Mouse (Mus musculus) heart, adult 2 months (tissue): ENCODE data around the gene Lgr4. TPM values are rescaled to one million over a fixed set of nuclear protein-coding genes. Genes with fewer than 3 reads are reported as not detected.

Experiments used
- DNase-seq, 2 experiments: peaks; one replicate each; pipeline ENCODE4 v3.0.0; 2021
- H3K27ac ChIP-seq: fragments of 200-600 bp; 2 replicates; pipeline ENCODE4 v1.8.1; 2022
- H3K27me3 ChIP-seq: fragments of 200-500 bp; 2 replicates; pipeline ENCODE4 v1.6.1; 2012; ENCODE audit warnings: mild to moderate bottlenecking, low read length, inconsistent platforms, mixed read lengths; ENCODE audit not compliant: control insufficient read depth, insufficient read depth
- H3K36me3 ChIP-seq: fragments of 200-500 bp; 2 replicates; pipeline ENCODE4 v1.6.1; 2012; ENCODE audit warnings: low read length, inconsistent platforms; ENCODE audit not compliant: control insufficient read depth, insufficient read depth
- H3K4me1 ChIP-seq: fragments of 200-500 bp; 2 replicates; pipeline ENCODE4 v1.6.1; 2011; ENCODE audit warnings: low read length; ENCODE audit not compliant: control insufficient read depth, insufficient read depth
- H3K4me3 ChIP-seq: fragments of 200-600 bp; 2 replicates; pipeline ENCODE4 v1.8.1; 2022
- H3K79me2 ChIP-seq: fragments of 200-500 bp; replicated peaks from 2 replicates; pipeline ENCODE4 v1.6.1; 2012; ENCODE audit warnings: mild to moderate bottlenecking, inconsistent platforms, low read length, moderate library complexity, mixed read lengths; ENCODE audit not compliant: control insufficient read depth, insufficient read depth
- H3K9ac ChIP-seq: fragments of 200-500 bp; 2 replicates; pipeline ENCODE4 v1.6.1; 2012; ENCODE audit warnings: low read depth, mild to moderate bottlenecking, control low read depth, inconsistent platforms, low read length, mixed read lengths
- CTCF ChIP-seq: fragments of 200-600 bp; IDR thresholded peaks from 2 replicates; pipeline ENCODE4 v1.8.1; 2022; ENCODE audit warnings: antibody characterized with exemption, mild to moderate bottlenecking, moderate library complexity
- EP300 ChIP-seq: fragments of 200-500 bp; IDR thresholded peaks from 2 replicates; pipeline ENCODE4 v1.6.1; 2011; ENCODE audit warnings: low read depth, low read length, control low read depth; ENCODE audit not compliant: insufficient read depth
- POLR2A ChIP-seq: fragments of 200-500 bp; IDR thresholded peaks from 2 replicates; pipeline ENCODE4 v1.6.1; 2011; ENCODE audit warnings: mild to moderate bottlenecking, low read depth, low read length, control low read depth; ENCODE audit not compliant: insufficient read depth
- WGBS: fragments of 180-500 bp; shearing (Covaris S2); methylation state at CpG from one replicate; pipeline ENCODE4 v1.1.7; 2018; 5-methylcytosine and 5-hydroxymethylcytosine counted together
- intact Hi-C: fragments of 180-260 bp; cut with DNase I; formaldehyde crosslinking; loops from one replicate; pipeline ENCODE4 v1.15.1; 2025
- polyA plus RNA-seq: library from polyadenylated mRNA; depleted of rRNA; stranded (reverse); fragments of >200 nt; gene quantifications from 2 replicates; pipeline ENCODE4 v1.2.3, GENCODE M21; 2012
- total RNA-seq, 2 experiments: library from RNA; stranded (reverse); gene quantifications; 2 replicates each; pipeline ENCODE4 v1.2.3; 2021

The Lgr4 gene
- total and polyA plus RNA-seq, 3 experiments = 13.5 to 23.7 (median 22.1) TPM

- no peak for TF ChIP-seq POLR2A
- TF ChIP-seq EP300 = no peak
- no peak for TF ChIP-seq CTCF
- no peak overlapping the region for H3K27ac ChIP-seq
- peaks cover 5% of the 10 kb centered on the region; the same call in 1 of the 2 replicates for H3K36me3 ChIP-seq
- H3K79me2 ChIP-seq = 0 out of 2 replicates have a peak, but pooled peaks cover 1% of the 10 kb centered on the region
- no peak overlapping the region for H3K4me3 ChIP-seq
- intact Hi-C loops = no loop called here
- no peak overlapping the region for H3K9ac ChIP-seq
- DNase-seq = no peak
- no peaks in the 10 kb centered on the region for H3K27me3 ChIP-seq
- peaks cover 5% of the 10 kb centered on the region for H3K4me1 ChIP-seq
- 67% methylated on average over 3 of the region's 3 CpGs for WGBS
These were observed 5.6 kb downstream of the Lgr4 start for GRCm38 (mm10) chr2:109923031-109923430.

GRCm38 (mm10) chr2:109923945-109924344 is 6.5 kb downstream of the Lgr4 start:
- H3K9ac ChIP-seq = no peak overlapping the region
- 95% methylated on average over 3 of the region's 3 CpGs for WGBS
- H3K4me3 ChIP-seq = no peak overlapping the region
- intact Hi-C loops = no loop called here
- no peak for TF ChIP-seq CTCF
- no peak for TF ChIP-seq POLR2A
- no peak for TF ChIP-seq EP300
- H3K36me3 ChIP-seq = peaks cover 5% of the 10 kb centered on the region; the same call in 1 of the 2 replicates
- H3K4me1 ChIP-seq = peaks cover 2% of the 10 kb centered on the region
- H3K27me3 ChIP-seq = no peaks in the 10 kb centered on the region
- 0 out of 2 replicates have a peak, but pooled peaks cover 1% of the 10 kb centered on the region for H3K79me2 ChIP-seq
- H3K27ac ChIP-seq = no peak overlapping the region
- no peak for DNase-seq

- no peak overlapping the region for H3K27ac ChIP-seq
- 91% methylated on average over 4 of the region's 4 CpGs for WGBS
These were observed 9.5 kb downstream of the Lgr4 start for GRCm38 (mm10) chr2:109926984-109927383.

GRCm38 (mm10) chr2:109927446-109927845 is 10.0 kb downstream of the Lgr4 start:
- Histone ChIP-seq H3K4me3 (no peak overlapping the region), H3K4me1 (no peaks in the 10 kb centered on the region; the same call in 1 of the 2 replicates), H3K27me3 (no peaks in the 10 kb centered on the region), H3K79me2 (0 out of 2 replicates have a peak, but pooled peaks cover 4% of the 10 kb centered on the region), H3K9ac (no peak overlapping the region), H3K27ac (no peak overlapping the region), H3K36me3 (no peaks in the 10 kb centered on the region)
- TF ChIP-seq EP300 = no peak
- no peak for TF ChIP-seq CTCF
- no peak for TF ChIP-seq POLR2A
- intact Hi-C loops = no loop called here
- no peak for DNase-seq
- 90% methylated on average over 7 of the region's 7 CpGs for WGBS

More at GRCm38 (mm10) chr2:109926984-109927383, 9.5 kb downstream of the Lgr4 start:
- TF ChIP-seq POLR2A = no peak
- TF ChIP-seq EP300 = no peak
- no peak for TF ChIP-seq CTCF
- intact Hi-C loops = no loop called here
- Histone ChIP-seq H3K27me3 (no peaks in the 10 kb centered on the region), H3K36me3 (no peaks in the 10 kb centered on the region), H3K4me3 (no peak overlapping the region), H3K79me2 (0 out of 2 replicates have a peak, but pooled peaks cover 4% of the 10 kb centered on the region), H3K9ac (no peak overlapping the region), H3K4me1 (no peaks in the 10 kb centered on the region; the same call in 1 of the 2 replicates)
- DNase-seq = no peak

DNA sequence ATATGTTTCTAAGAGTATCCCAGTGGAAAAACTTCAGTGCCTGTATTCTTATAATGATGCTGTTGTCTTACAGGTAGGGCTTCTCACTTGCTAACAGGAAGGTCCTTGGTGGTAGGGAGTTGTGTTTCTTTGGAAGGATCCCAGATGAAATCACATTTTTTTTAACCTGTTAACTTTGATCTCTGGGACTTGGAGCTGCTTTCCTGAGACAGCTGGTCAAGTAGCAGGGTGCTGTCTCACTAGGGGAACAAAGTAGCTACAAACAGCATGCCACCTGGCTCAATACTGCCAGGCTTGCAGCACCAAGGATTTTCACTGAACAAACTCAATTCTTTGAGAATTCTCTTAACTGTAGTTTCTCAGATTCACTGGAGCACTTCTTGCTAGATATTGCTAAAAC is 10.4 kb downstream of the Lgr4 start:
- intact Hi-C loops = no loop called here

DNA sequence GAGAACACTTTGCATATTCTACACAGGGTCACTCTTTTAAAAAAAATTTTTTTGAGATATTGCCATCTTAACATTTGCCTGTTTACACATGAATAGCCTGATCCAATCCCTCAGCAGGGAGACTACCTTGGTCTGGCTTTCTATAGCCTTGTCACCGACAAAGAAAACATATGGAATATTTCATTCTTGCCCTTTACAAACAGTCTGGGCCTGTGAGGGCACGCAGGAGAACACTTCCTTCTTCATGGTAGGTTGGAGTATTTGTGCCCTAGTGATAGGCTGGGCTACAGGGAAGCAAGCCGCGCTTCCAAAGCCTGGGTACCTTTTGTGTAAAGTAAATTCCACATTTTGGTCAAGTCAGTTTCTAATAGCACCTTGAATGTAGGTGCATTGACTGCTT is 11.3 kb downstream of the Lgr4 start:
- Histone ChIP-seq H3K4me1 (no peaks in the 10 kb centered on the region; the same call in none of the 2 replicates), H3K27ac (no peak overlapping the region), H3K9ac (no peak overlapping the region), H3K4me3 (no peak overlapping the region), H3K27me3 (no peaks in the 10 kb centered on the region), H3K36me3 (no peaks in the 10 kb centered on the region), H3K79me2 (0 out of 2 replicates have a peak, but pooled peaks cover 4% of the 10 kb centered on the region)
- DNase-seq = no peak
- TF ChIP-seq POLR2A (no peak), EP300 (no peak), CTCF (no peak)
- intact Hi-C loops = no loop called here
- 63% methylated on average over 4 of the region's 4 CpGs for WGBS

More for the DNA sequence above, 10.4 kb downstream of the Lgr4 start:
- DNase-seq = no peak
- Histone ChIP-seq H3K79me2 (0 out of 2 replicates have a peak, but pooled peaks cover 4% of the 10 kb centered on the region), H3K36me3 (no peaks in the 10 kb centered on the region), H3K9ac (no peak overlapping the region), H3K4me3 (no peak overlapping the region), H3K27me3 (no peaks in the 10 kb centered on the region), H3K27ac (no peak overlapping the region), H3K4me1 (no peaks in the 10 kb centered on the region; the same call in 1 of the 2 replicates)
- TF ChIP-seq EP300 (no peak), POLR2A (no peak), CTCF (no peak)
